Mouse (Mus musculus) C2C12 (cell line): ENCODE results near the gene Tecpr1. TPM values are rescaled to one million over a fixed set of nuclear protein-coding genes. Genes with fewer than 3 reads are reported as not detected.

ENCODE experiments used
- H3K27me3 ChIP-seq: one replicate; pipeline ENCODE4 v1.6.1; 2011; ENCODE audit not compliant: control insufficient read depth, insufficient read depth, insufficient read length
- H3K36me3 ChIP-seq: one replicate; pipeline ENCODE4 v1.6.1; 2011; ENCODE audit not compliant: control insufficient read depth, insufficient read depth
- H3K4me3 ChIP-seq: one replicate; pipeline ENCODE4 v1.5.1; 2011; ENCODE audit warnings: mild to moderate bottlenecking, control low read depth; ENCODE audit not compliant: poor library complexity, insufficient read depth, severe bottlenecking
- H3K79me2 ChIP-seq: one replicate; pipeline ENCODE4 v1.6.1; 2011; ENCODE audit not compliant: control insufficient read depth, insufficient read depth
- H3K79me3 ChIP-seq: one replicate; pipeline ENCODE4 v1.6.1; 2011; ENCODE audit warnings: low read depth, control low read depth
- H3ac ChIP-seq: one replicate; pipeline ENCODE3; 2011; ENCODE audit warnings: low read depth; ENCODE audit not compliant: control insufficient read depth, insufficient read length
- CEBPB ChIP-seq: IDR thresholded peaks from one replicate; pipeline ENCODE4 v1.6.1; 2011; ENCODE audit warnings: low read depth, mild to moderate bottlenecking, control low read depth, moderate library complexity
- CTCF ChIP-seq: IDR thresholded peaks from one replicate; pipeline ENCODE4 v1.5.1; 2011; ENCODE audit not compliant: control insufficient read depth, insufficient read depth, insufficient read length
- FOSL1 ChIP-seq: IDR thresholded peaks from one replicate; pipeline ENCODE4 v1.8.0; 2011; ENCODE audit warnings: mild to moderate bottlenecking, low read length; ENCODE audit not compliant: poor library complexity, insufficient read depth, severe bottlenecking
- MAX ChIP-seq: IDR thresholded peaks from one replicate; pipeline ENCODE4 v1.6.1; 2011; ENCODE audit warnings: mild to moderate bottlenecking, control low read depth
- MYOD1 ChIP-seq: IDR thresholded peaks from one replicate; pipeline ENCODE4 v1.6.1; 2011; ENCODE audit warnings: low read depth; ENCODE audit not compliant: control insufficient read depth, insufficient read length
- MYOG ChIP-seq: IDR thresholded peaks from one replicate; pipeline ENCODE4 v1.6.1; 2011; ENCODE audit not compliant: control insufficient read depth, insufficient read length; ENCODE audit errors: extremely low read depth
- USF1 ChIP-seq: IDR thresholded peaks from one replicate; pipeline ENCODE4 v1.6.1; 2011; ENCODE audit warnings: low read depth, mild to moderate bottlenecking, control low read depth, moderate library complexity
- polyA plus RNA-seq: library from polyadenylated mRNA; unstranded; fragments of >200 nt; fragmentation: generic; extraction: Trizol; gene quantifications from one replicate; pipeline ENCODE4 v1.2.1, GENCODE M21; 2012; ENCODE audit warnings: missing spikeins

Gene Tecpr1
- polyA plus RNA-seq, 1 experiment, result 10.5 TPM

DNA sequence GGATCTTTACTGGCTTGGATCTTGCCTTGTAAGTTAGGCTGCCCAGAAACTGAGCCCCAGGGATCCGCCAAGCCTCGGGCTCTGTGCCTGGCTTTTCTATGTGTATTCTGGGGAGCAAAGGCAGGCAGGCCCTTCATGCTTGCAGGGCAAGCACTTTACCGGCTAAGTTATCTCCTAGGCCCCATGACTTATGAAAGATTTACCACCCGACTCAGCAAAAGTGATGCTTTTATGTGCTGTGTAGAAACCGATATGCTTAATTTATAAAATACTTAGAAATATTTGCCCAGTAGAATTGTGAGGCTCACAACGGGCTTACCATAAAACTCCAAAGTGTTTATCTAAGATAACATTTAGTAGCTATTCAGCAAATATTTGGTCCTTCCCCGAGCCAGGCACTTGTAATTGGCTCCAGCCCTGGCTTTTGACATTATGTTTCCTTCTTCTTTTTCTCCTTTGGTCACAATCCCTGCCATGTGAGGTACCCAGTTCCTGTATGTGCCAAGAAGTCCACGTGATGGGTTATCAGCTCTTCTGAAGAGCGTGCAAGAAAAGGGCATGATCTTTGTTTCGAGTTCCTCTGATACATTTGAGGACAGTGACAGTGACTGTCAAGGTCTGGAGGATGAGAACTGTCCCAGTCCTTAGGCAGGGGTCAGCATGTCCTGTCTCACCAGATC, 24.6 kb upstream of the Tecpr1 start:
- no peak overlapping the region for H3ac ChIP-seq
- no peaks in the 10 kb centered on the region for H3K36me3 ChIP-seq
- no peaks in the 10 kb centered on the region for H3K27me3 ChIP-seq
- H3K79me3 ChIP-seq, result peaks cover 3% of the 10 kb centered on the region
- H3K79me2 ChIP-seq, result no peaks in the 10 kb centered on the region
- no peak overlapping the region for H3K4me3 ChIP-seq
- TF ChIP-seq MYOD1 (no peak), CEBPB (no peak), CTCF (no peak), USF1 (no peak)

DNA sequence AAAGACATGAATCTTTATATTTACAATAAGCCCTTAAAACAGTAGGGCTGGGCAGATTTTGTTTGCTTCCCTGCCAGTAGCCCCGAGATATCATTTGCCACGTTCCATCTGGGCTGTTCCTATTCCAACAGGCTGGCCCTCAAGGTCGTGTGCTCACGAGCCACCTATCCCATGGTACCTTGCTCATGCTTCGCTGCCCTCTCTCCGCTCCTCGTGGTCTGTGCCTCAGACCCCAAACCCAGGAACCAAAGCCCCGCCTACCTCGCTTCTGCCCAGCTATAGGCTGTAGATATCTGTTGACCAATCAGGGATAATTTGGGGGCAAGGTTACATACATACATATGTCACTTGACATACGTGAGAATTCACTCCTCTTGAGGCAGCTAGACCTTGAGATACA, 23.9 kb upstream of the Tecpr1 start:
- Histone ChIP-seq H3K79me2 (no peaks in the 10 kb centered on the region), H3K36me3 (no peaks in the 10 kb centered on the region), H3K27me3 (no peaks in the 10 kb centered on the region), H3K4me3 (no peak overlapping the region), H3ac (no peak overlapping the region), H3K79me3 (peaks cover 3% of the 10 kb centered on the region)
- TF ChIP-seq MYOD1 (no peak), MAX (no peak), FOSL1 (no peak), MYOG (no peak), CTCF (no peak), USF1 (no peak), CEBPB (no peak)

DNA sequence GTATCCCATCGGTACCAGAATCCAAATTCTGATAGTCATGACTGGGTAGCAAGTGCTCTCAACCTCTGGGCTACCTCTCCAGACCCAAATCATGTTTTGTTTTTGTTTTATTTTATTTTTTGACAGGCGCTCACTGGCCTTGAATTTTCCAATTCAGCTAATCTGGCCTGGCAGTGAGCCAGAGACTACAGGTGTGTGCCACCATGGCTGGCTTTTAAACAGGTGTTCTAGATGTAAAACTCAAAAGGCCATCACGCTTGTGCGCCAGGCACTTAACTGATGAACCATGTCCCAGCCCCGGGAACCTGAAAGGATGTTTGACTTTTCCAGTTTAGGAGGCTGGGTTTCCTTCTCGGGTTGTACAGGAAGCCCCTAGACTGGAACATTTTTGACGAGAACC, 23.3 kb upstream of the Tecpr1 start:
- H3K79me2 ChIP-seq, result no peaks in the 10 kb centered on the region
- H3K36me3 ChIP-seq, result no peaks in the 10 kb centered on the region
- no peak for TF ChIP-seq USF1
- no peak for TF ChIP-seq MYOD1
- no peak for TF ChIP-seq CTCF
- no peak for TF ChIP-seq MYOG
- no peak for TF ChIP-seq MAX
- no peak for TF ChIP-seq CEBPB
- TF ChIP-seq FOSL1, result no peak
- no peak overlapping the region for H3ac ChIP-seq
- H3K4me3 ChIP-seq, result no peak overlapping the region
- H3K27me3 ChIP-seq, result no peaks in the 10 kb centered on the region
- H3K79me3 ChIP-seq, result peaks cover 3% of the 10 kb centered on the region

DNA sequence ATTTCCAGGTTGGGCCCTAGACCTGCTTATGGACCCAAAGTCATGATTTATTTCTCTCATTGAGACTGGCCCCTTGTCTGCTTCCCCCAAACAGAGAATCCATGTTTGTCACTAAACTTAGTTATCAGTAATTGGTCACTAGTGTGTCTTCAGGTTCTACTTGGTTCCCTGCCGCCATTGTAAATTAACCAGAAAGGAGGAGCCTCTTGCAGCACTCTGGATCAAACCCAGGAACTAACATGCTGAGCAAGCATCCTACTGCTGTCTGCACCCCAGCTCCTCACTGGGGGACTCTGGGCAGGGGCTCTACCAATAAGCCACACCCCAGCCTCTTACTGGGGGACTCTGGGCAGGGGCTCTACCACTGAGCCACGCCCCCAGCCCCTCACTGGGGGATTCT, 22.2 kb upstream of the Tecpr1 start:
- TF ChIP-seq MYOD1, result no peak
- TF ChIP-seq CEBPB, result no peak
- TF ChIP-seq CTCF, result no peak
- TF ChIP-seq MYOG, result no peak
- TF ChIP-seq FOSL1, result no peak
- TF ChIP-seq USF1, result no peak
- TF ChIP-seq MAX, result no peak
- Histone ChIP-seq H3K36me3 (no peaks in the 10 kb centered on the region), H3ac (no peak overlapping the region), H3K79me3 (peaks cover 3% of the 10 kb centered on the region), H3K4me3 (no peak overlapping the region), H3K79me2 (no peaks in the 10 kb centered on the region), H3K27me3 (no peaks in the 10 kb centered on the region)

DNA sequence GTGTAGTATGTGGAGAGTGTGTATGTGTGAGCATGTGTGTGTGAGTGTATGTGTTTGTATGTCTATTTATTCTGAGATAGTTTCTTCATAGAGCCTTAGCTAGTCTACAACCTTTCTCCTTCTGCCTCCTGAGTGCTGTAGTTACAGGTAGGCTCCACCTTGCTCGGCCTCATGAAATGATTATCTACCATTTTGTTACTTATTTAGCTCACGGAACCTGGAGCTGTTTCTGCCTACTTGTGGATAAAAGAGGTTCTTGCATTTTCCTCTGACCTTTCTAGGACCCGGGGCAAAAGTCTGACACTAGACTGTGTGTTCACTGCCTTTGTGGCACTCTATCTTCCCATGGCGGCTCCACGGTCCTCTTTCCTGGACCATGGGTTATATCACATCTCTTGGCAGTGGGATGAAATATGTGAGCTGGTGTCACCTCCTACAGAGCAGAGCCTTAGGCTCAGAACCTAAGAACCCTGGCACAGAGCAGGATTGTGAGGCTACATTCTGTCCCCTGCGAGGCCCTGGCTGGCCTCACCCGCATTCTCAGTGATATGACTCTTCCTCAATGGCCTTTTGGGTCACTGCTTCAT, 20.6 kb upstream of the Tecpr1 start, which contains the start of gene Bri3:
Gene Bri3 (plus strand): TSS at position 537 of the 587 bp plus-strand sequence.
- Histone ChIP-seq H3K79me2 (no peaks in the 10 kb centered on the region), H3K4me3 (no peak within 1 kb of the TSS), H3K36me3 (no peaks in the 10 kb centered on the region), H3K79me3 (no peaks in the 10 kb centered on the region), H3ac (no peak within 1 kb of the TSS), H3K27me3 (no peaks in the 10 kb centered on the region)
- TF ChIP-seq CTCF (no peak), USF1 (no peak), FOSL1 (no peak), MAX (no peak), CEBPB (no peak), MYOG (no peak), MYOD1 (no peak)

DNA sequence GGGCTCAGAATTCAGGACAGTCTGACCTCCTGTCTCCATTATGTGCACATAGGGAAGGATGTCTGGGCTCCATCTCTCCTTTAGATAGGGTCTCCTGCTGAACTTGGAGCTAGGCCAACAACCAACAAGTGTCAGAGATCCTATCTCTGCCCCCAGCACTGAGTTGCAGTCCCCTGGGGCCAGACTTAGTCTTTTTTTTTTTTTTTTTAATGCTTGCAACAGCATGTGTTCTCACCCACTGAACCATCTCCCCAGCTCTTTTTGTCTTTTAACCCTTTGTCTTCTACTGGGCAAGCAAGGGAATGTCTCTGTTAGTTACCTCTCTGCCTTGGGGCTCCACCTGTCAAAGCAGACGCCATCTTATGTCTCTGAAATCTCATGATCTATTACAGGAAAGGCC, 15.6 kb upstream of the Tecpr1 start:
- Histone ChIP-seq H3K36me3 (no peaks in the 10 kb centered on the region), H3K79me3 (no peaks in the 10 kb centered on the region), H3K79me2 (no peaks in the 10 kb centered on the region), H3K27me3 (no peaks in the 10 kb centered on the region), H3ac (no peak overlapping the region), H3K4me3 (no peak overlapping the region)
- TF ChIP-seq FOSL1, result no peak
- no peak for TF ChIP-seq CTCF
- no peak for TF ChIP-seq CEBPB
- TF ChIP-seq MAX, result no peak
- TF ChIP-seq MYOG, result no peak
- TF ChIP-seq USF1, result no peak
- TF ChIP-seq MYOD1, result no peak
